Mouse (Mus musculus) thymus, postnatal 4 days (tissue): Measurements from ENCODE around the gene Acadl.
A peak's percentile ranks its signal among the peaks of the same experiment; 100 is the strongest.

Experiments
- DNase-seq: peaks from one replicate; pipeline ENCODE4 v3.0.0; 2021

The Acadl gene

GRCm38 (mm10) chr1:66839135-66839534 lies 23.9 kb downstream of the Acadl start:
- DNase-seq = no peak

- DNase-seq = peak; percentile 94
These were observed 24.7 kb downstream of the Acadl start for GRCm38 (mm10) chr1:66838184-66839042.

- DNase-seq = no peak
These were observed 25.9 kb downstream of the Acadl start for GRCm38 (mm10) chr1:66837207-66837606.

- no peak for DNase-seq
These were observed 30.4 kb downstream of the Acadl start for GRCm38 (mm10) chr1:66832636-66833165.

- DNase-seq = no peak
These were observed 31.1 kb downstream of the Acadl start for GRCm38 (mm10) chr1:66831824-66832600.

- DNase-seq = no peak
These were observed 33.5 kb downstream of the Acadl start for GRCm38 (mm10) chr1:66829400-66830080.

GRCm38 (mm10) chr1:66821966-66822365 lies 41.1 kb downstream of the Acadl start:
- no peak for DNase-seq

- no peak for DNase-seq
These were observed 42.8 kb downstream of the Acadl start for GRCm38 (mm10) chr1:66820241-66820640.

- DNase-seq = no peak
These were observed 45.2 kb downstream of the Acadl start for GRCm38 (mm10) chr1:66817865-66818315.

- DNase-seq = peak; percentile 99
These were observed 45.6 kb downstream of the Acadl start, which contains the start of gene Kansl1l for GRCm38 (mm10) chr1:66817453-66817839. TSS of gene Kansl1l (minus strand) at chr1:66817562.

- DNase-seq = peak; percentile 99
These were observed 46.1 kb downstream of the Acadl start for GRCm38 (mm10) chr1:66816837-66817452.

GRCm38 (mm10) chr1:66815941-66816777 lies 46.9 kb downstream of the Acadl start:
- peak; percentile 76 for DNase-seq

- DNase-seq = no peak
These were observed 48.3 kb downstream of the Acadl start for GRCm38 (mm10) chr1:66814756-66815155.

- DNase-seq = no peak
These were observed 49.9 kb downstream of the Acadl start for GRCm38 (mm10) chr1:66813191-66813590.

- no peak for DNase-seq
These were observed 56.3 kb downstream of the Acadl start for GRCm38 (mm10) chr1:66806821-66807220.

- DNase-seq = peak; percentile 28
These were observed 57.7 kb downstream of the Acadl start for GRCm38 (mm10) chr1:66805408-66805807.

GRCm38 (mm10) chr1:66804710-66805109 lies 58.4 kb downstream of the Acadl start:
- DNase-seq = no peak

GRCm38 (mm10) chr1:66797962-66798361 lies 65.1 kb downstream of the Acadl start:
- no peak for DNase-seq

GRCm38 (mm10) chr1:66792838-66793466 lies 70.1 kb downstream of the Acadl start:
- DNase-seq = no peak

GRCm38 (mm10) chr1:66782296-66782695 lies 80.8 kb downstream of the Acadl start:
- no peak for DNase-seq

GRCm38 (mm10) chr1:66781027-66781426 lies 82.0 kb downstream of the Acadl start:
- DNase-seq = no peak
